Mouse (Mus musculus) spleen, adult 10 weeks (tissue): ENCODE measurements around the gene Endou. TPM values are rescaled to one million over a fixed set of nuclear protein-coding genes. Genes with fewer than 3 reads are reported as not detected.

Experiments
- polyA plus RNA-seq: library from polyadenylated mRNA; stranded (reverse); fragments of 350-450 nt; fragmentation: Illumina TruSeq; extraction: RNeasy Lipid Tissue Mini Kit (QIAGEN cat#74804); gene quantifications from one replicate; pipeline ENCODE4 v1.2.3, GENCODE M21; 2015; ENCODE audit warnings: low replicate concordance; ENCODE audit not compliant: insufficient read depth

The Endou gene
- polyA plus RNA-seq, result 6.8 TPM

DNA sequence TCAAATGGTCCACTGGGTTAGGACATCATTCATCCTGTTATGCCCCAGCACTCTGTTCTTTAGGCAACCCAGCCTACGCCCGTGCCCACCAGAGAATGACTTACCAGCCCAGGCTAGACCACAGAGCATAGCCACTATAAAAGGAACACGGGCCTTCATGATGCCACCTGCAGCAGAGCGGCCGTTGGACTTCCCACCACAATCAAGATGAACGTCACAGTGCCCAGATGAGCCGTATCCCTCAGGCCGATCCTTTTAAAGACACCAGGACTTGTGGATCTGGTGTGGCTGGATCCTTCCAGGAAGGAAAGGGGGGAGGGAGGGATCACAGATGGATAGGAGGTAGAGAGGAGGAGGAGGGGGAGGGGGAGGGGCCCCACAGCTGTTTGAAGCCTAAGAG lies at the start of gene Endou:
Gene Endou (minus strand): TSS at position 229 of the 400 bp plus-strand sequence.

DNA sequence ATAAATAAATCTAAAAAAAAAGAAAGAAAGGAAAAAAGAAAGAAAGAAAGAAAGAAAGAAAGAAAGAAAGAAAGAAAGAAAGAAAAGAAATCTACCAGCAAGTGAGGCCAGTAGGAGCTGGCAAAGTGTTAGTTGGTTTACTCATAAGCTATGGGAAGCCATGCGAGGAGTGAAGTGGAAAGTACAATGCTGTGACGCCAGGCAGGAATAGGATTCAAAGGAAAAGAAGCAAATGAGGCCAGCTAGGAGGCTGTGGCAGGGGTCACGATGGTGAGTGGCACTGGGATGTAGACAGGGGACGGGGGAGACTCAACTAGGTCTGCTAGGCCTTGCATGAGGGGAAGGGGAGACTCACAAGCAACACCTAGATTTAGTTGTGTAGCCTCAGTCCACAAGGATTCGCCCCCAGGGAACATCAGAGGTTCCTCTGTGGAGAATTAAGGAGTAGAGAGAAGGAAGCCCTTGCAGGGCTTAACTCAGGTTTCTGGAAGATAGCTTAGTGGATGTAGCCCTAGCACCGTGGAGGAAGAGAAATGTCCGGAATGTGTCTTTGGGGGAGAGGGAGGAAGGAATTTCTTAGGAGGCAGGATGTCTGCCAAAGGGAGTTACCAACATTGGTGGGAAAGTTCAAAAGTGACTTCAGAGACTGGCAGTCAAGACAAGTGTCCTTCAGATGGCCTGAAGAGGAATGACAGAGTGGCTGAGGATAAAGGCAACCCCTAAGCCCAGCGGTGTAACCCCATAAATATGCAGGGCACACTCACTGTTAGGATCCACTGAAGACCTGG lies 47.4 kb upstream of the Endou start, which contains the start of gene Slc48a1:
Gene Slc48a1 (plus strand): TSS at position 210 of the 788 bp plus-strand sequence.

DNA sequence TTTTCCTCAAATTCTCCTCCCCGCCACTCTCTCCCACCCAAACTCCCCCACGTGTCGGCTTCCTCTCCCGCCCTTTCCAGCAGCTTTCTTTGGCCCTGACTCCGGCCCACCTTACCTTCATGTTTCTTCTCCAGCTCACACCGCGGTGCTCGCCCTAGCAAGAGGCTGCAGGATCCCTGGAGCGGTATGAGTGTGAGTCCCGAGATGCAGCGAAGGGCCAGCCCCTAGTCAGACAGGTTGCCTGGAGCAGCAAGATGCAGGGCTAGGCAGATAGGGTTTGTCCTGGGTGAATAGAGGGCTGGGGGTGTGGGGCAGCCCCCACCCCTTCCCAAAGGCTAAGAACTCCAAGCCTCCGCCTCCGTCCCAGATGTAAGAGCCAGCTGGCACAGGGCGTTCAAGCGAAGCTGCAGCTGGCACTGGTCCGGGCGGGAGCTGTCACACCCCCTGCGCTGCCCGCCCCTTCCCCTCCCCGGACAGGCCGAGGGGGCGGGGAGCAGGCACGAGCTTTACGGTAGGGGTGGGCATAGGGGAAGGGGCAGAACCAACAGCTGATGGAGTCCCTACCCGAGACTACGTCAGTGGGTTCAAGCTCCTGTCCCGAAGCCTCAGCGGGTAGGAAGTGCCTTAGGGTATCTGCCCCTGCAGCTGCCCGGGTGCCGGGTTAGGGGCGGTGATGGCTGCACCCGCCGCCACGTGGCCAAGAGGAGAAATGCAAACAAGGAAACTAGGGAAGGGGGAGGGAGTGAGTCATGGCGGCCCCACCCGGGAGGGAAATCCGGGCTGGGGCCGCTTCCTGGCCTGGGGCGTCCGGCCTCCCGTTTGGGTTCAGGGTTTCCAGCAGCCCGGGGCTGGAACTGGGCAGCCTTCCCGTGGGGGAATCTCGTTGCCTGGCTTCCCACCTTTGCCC lies 36.4 kb upstream of the Endou start, which contains the start of gene Rapgef3:
Gene Rapgef3 (minus strand): TSS at position 693 of the 907 bp plus-strand sequence.

DNA sequence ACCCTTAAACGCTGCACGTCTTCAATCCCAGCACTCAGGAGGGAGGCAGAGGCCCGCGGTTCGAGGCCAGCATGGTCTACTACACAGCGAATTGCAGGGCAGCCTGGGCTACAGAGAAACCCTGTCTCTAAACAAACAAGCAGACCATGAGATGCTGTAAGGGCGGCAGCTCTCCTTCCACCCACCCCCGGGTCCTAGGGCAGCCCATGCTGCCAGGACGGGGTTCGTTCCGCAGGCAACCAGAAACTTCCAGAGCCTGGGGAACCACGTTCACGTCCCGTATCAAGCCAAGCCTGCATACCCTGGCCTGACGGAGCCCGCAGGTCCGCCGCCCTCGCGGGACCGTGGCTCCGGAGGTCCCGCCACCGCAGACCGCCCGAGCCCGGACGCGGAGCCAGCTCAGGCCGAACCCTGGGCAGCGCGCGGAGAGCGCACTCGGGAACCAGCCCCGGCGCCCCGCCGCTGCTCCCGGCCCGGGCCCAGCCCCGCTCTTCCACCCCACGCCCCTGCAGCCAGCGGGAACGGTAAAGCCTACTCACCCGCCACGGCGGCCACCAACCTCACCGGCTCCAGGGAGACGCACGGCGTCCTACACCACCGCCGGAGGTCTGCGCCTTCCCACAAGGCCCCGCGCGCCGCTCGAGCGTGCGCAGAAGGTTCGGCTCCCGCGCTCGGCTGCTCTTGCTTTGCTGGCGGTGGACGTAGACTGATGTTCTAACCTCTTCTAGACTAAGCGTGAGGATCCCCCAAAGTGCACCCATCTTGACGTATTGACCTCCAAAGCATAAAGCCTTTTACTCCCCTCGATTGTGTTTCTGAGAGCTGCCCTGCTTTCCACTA lies 25.7 kb downstream of the Endou start, which contains the start of gene Rpap3:
Gene Rpap3 (minus strand): TSS at position 615 of the 840 bp plus-strand sequence.

Other genes with a start within 250 kb of the Endou start
- gene Rpap3, start 25.5 kb downstream of the Endou start, polyA plus RNA-seq, result 16.4 TPM
- 5.5 TPM for gene Rapgef3, start 36.6 kb upstream of the Endou start, polyA plus RNA-seq
- gene Slc48a1, start 47.2 kb upstream of the Endou start, polyA plus RNA-seq, result 89.6 TPM
- gene Hdac7, start 113.2 kb upstream of the Endou start, polyA plus RNA-seq, result 51.7 TPM
- 1.2 TPM for gene Vdr, start 179.3 kb upstream of the Endou start, polyA plus RNA-seq
- gene Tmem106c, start 232.9 kb upstream of the Endou start, polyA plus RNA-seq, result 23.4 TPM